ENCODE assay signal across 12 mouse cellular contexts in the genomic region with DNA sequence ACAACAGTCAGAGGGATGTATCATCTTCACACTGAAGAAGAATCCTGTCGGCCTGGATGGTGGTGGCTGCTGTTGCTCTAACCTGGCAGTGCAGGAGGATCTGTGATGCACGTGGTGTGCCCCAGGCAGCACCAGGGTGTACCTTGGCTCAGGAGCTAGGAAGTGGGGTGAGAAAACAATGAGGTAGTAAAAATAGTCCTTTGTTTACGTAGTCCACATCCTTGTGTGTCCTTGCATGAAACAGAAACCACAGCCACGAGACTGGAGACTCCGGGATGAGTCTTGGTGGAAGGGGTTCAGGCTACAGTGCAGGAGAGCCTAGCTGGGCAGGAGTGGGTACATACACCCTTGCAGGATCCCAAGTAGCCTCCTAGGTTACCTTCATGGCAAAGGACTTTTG. TPM values are rescaled to one million over a fixed set of nuclear protein-coding genes. Genes with fewer than 3 reads are reported as not detected.
DNase-seq lines count a peak whose midpoint lies in the region; ATAC-seq and TF ChIP-seq lines count a peak whose summit lies in the region.
"Had no signal": no experiment of that assay in that cellular context is flagged by ENCODE, and none has a peak within 500 bp of the region (broad histone marks: within the 10 kb centered on the region; RNA-seq: fewer than 3 reads in every experiment).

No protein-coding gene starts in this region.

- H3K9ac ChIP-seq in heart, embryonic 13.5 days = peak overlapping the region; percentile 48
- H3K9ac ChIP-seq in lung, embryonic 14.5 days = no peak overlapping the region
- H3K9ac ChIP-seq in midbrain, embryonic 13.5 days (replicated peaks) = no peak overlapping the region

- ATAC-seq in heart, embryonic 13.5 days (ENCODE audit: extremely low read depth, insufficient number of reproducible peaks, low FRiP score, low TSS enrichment) = no peak; the same call in 1 of the 2 replicates
- ATAC-seq in lung, embryonic 14.5 days (ENCODE audit: insufficient read depth) = peak; percentile 14; the same call in 1 of the 2 replicates
- ATAC-seq in midbrain, embryonic 13.5 days = no peak
- ATAC-seq: CD4-positive, CD25-positive, alpha-beta regulatory T cell, adult 4 months had no signal

- H3K27ac ChIP-seq in heart, embryonic 10.5 days = no peak overlapping the region
- 0 out of 2 replicates have a peak overlapping the region, but pooled peaks have one; percentile 3 for H3K27ac ChIP-seq in heart, embryonic 13.5 days (replicated peaks)
- peak overlapping the region; percentile 54 for H3K27ac ChIP-seq in lung, embryonic 14.5 days (ENCODE audit: low read depth)
- H3K27ac ChIP-seq in midbrain, embryonic 13.5 days = no peak overlapping the region

- no peak overlapping the region for H3K4me2 ChIP-seq in heart, embryonic 13.5 days
- H3K4me2 ChIP-seq in lung, embryonic 14.5 days = no peak overlapping the region
- H3K4me2 ChIP-seq in midbrain, embryonic 13.5 days (replicated peaks) = no peak overlapping the region

- peaks cover 3% of the 10 kb centered on the region; the same call in 1 of the 2 replicates for H3K36me3 ChIP-seq in heart, embryonic 10.5 days
- no peaks in the 10 kb centered on the region; the same call in 1 of the 2 replicates for H3K36me3 ChIP-seq in heart, embryonic 13.5 days
- 0 out of 2 replicates have a peak, but pooled peaks cover 1% of the 10 kb centered on the region for H3K36me3 ChIP-seq in lung, embryonic 14.5 days (ENCODE audit: insufficient read depth)
- no peaks in the 10 kb centered on the region for H3K36me3 ChIP-seq in midbrain, embryonic 13.5 days

- WGBS in heart, embryonic 10.5 days = 63% methylated on average over 5 of the region's 5 CpGs
- WGBS in heart, embryonic 13.5 days = 65% methylated on average over 5 of the region's 5 CpGs
- 51% methylated on average over 5 of the region's 5 CpGs for WGBS in lung, embryonic 14.5 days
- WGBS in midbrain, embryonic 13.5 days = 83% methylated on average over 5 of the region's 5 CpGs

- TF ChIP-seq CTCF in lung, embryonic 14.5 days (IDR thresholded peaks at IDR 0.05; ENCODE audit: low read depth) = no peak

- peak; percentile 37 to 66 for DNase-seq in heart, adult 9 months (ENCODE audit: low spot score in 2 of 2)
- DNase-seq in heart, embryonic 10.5 days (ENCODE audit: low spot score) = no peak
- DNase-seq in brain, adult 2 months (ENCODE audit: low read depth, low spot score) = peak; percentile 39
- no peak for DNase-seq in lung, embryonic 14.5 days
- DNase-seq in right cerebral cortex, postnatal 10 days (ENCODE audit: low spot score in 2 of 2) = no peak
- no peak for DNase-seq in yolk sac, embryonic 10.5 days (ENCODE audit: low spot score)
- DNase-seq: right cerebral cortex, postnatal 14 days; thymus, adult 18-20 months had no signal

- H3K4me3 ChIP-seq in heart, embryonic 10.5 days = no peak overlapping the region
- no peak overlapping the region for H3K4me3 ChIP-seq in heart, embryonic 13.5 days
- H3K4me3 ChIP-seq in lung, embryonic 14.5 days (ENCODE audit: low read depth, low read length) = no peak overlapping the region
- H3K4me3 ChIP-seq in midbrain, embryonic 13.5 days (replicated peaks) = no peak overlapping the region
- H3K4me3 ChIP-seq: megakaryocyte, embryonic 14.5 days had no signal

- H3K4me1 ChIP-seq in heart, embryonic 10.5 days = peaks cover 51% of the 10 kb centered on the region
- H3K4me1 ChIP-seq in heart, embryonic 13.5 days = peaks cover 39% of the 10 kb centered on the region
- peaks cover 8% of the 10 kb centered on the region for H3K4me1 ChIP-seq in lung, embryonic 14.5 days (ENCODE audit: insufficient read depth)
- H3K4me1 ChIP-seq in midbrain, embryonic 13.5 days (replicated peaks) = peaks cover 24% of the 10 kb centered on the region

- H3K27me3 ChIP-seq in heart, embryonic 10.5 days (ENCODE audit: insufficient read depth, poor library complexity, severe bottlenecking) = peaks cover 67% of the 10 kb centered on the region
- peaks cover 21% of the 10 kb centered on the region for H3K27me3 ChIP-seq in heart, embryonic 13.5 days (replicated peaks)
- H3K27me3 ChIP-seq in lung, embryonic 14.5 days (ENCODE audit: insufficient read depth, low read length) = no peaks in the 10 kb centered on the region
- no peaks in the 10 kb centered on the region for H3K27me3 ChIP-seq in midbrain, embryonic 13.5 days

- H3K9me3 ChIP-seq in heart, embryonic 10.5 days = no peaks in the 10 kb centered on the region
- no peaks in the 10 kb centered on the region for H3K9me3 ChIP-seq in heart, embryonic 13.5 days
- no peaks in the 10 kb centered on the region for H3K9me3 ChIP-seq in lung, embryonic 14.5 days (ENCODE audit: low read depth, low read length)
- no peaks in the 10 kb centered on the region for H3K9me3 ChIP-seq in midbrain, embryonic 13.5 days
- H3K9me3 ChIP-seq: megakaryocyte, embryonic 14.5 days had no signal

RNA-seq across cellular contexts. Expression of gene Clstn1, which starts 15.1 kb away (rescaled TPM):
- polyA plus RNA-seq in heart, embryonic 10.5 days (2016; fragmentation: Nextera tagmentation; extraction: Ambion mirVana) = 19.1 and 23.3 TPM in 2 replicates
- 9.2 and 13.6 TPM in 2 replicates for polyA plus RNA-seq in heart, embryonic 13.5 days (2015; fragmentation: Nextera tagmentation; extraction: Ambion mirVana)
- polyA plus RNA-seq in lung, embryonic 14.5 days (2014; fragmentation: Nextera tagmentation; extraction: Ambion mirVana) = 45.3 and 45.7 TPM in 2 replicates
- polyA plus RNA-seq in midbrain, embryonic 13.5 days (2015; fragmentation: Nextera tagmentation; extraction: Ambion mirVana) = 41.9 and 61.9 TPM in 2 replicates

RNA-seq across cellular contexts. Expression of gene Ctnnbip1, which starts 53.2 kb away (rescaled TPM):
- 40.1 and 49.9 TPM in 2 replicates for polyA plus RNA-seq in heart, embryonic 10.5 days (2016; fragmentation: Nextera tagmentation; extraction: Ambion mirVana)
- polyA plus RNA-seq in heart, embryonic 13.5 days (2015; fragmentation: Nextera tagmentation; extraction: Ambion mirVana) = 33.4 and 36.2 TPM in 2 replicates
- polyA plus RNA-seq in lung, embryonic 14.5 days (2014; fragmentation: Nextera tagmentation; extraction: Ambion mirVana) = 65.3 and 65.4 TPM in 2 replicates
- polyA plus RNA-seq in midbrain, embryonic 13.5 days (2015; fragmentation: Nextera tagmentation; extraction: Ambion mirVana) = 74.6 and 79.6 TPM in 2 replicates

Comparison
In these comparisons a context has a peak if more than half of its experiments do, and no peak if none do; other contexts are left out.
1. DNase-seq: peak in heart, adult 9 months (2 of 2) and brain, adult 2 months (single experiment); none in heart, embryonic 10.5 days (single experiment), lung, embryonic 14.5 days (single experiment), right cerebral cortex, postnatal 10 days (0 of 2) and yolk sac, embryonic 10.5 days (single experiment).
2. H3K27ac ChIP-seq: peak in heart, embryonic 13.5 days (single experiment) and lung, embryonic 14.5 days (single experiment); none in heart, embryonic 10.5 days (single experiment) and midbrain, embryonic 13.5 days (single experiment).